Mouse (Mus musculus) liver, embryonic 16.5 days (tissue): ENCODE measurements around the gene Asphd2. TPM values are rescaled to one million over a fixed set of nuclear protein-coding genes. Genes with fewer than 3 reads are reported as not detected.

Source experiments
- ATAC-seq: fragments of 200-750 bp; cut with Nextera tagmentation; 2 replicates; pipeline ENCODE4 v1.8.0; 2017; ENCODE audit warnings: low read depth, mild to moderate bottlenecking, moderate number of reproducible peaks, moderate library complexity
- H3K27ac ChIP-seq: fragments of 300-500 bp; sonication (generic); 2 replicates; pipeline ENCODE4 v1.5.1; 2014; ENCODE audit warnings: mild to moderate bottlenecking, low read length
- H3K27me3 ChIP-seq: fragments of 300-500 bp; sonication (generic); 2 replicates; pipeline ENCODE4 v1.6.1; 2014; ENCODE audit warnings: low read depth, low read length, mixed read lengths; ENCODE audit not compliant: control insufficient read depth, insufficient read depth
- H3K36me3 ChIP-seq: fragments of 300-500 bp; sonication (generic); 2 replicates; pipeline ENCODE4 v1.6.1; 2014; ENCODE audit warnings: mild to moderate bottlenecking; ENCODE audit not compliant: control insufficient read depth, insufficient read depth
- H3K4me1 ChIP-seq: fragments of 300-500 bp; sonication (generic); 2 replicates; pipeline ENCODE4 v1.6.1; 2014; ENCODE audit warnings: low read depth, low read length, mixed read lengths; ENCODE audit not compliant: control insufficient read depth
- H3K4me2 ChIP-seq: fragments of 300-500 bp; sonication (generic); 2 replicates; pipeline ENCODE4 v1.6.1; 2014; ENCODE audit warnings: low read depth, low read length, mixed read lengths
- H3K4me3 ChIP-seq: fragments of 300-500 bp; sonication (generic); 2 replicates; pipeline ENCODE4 v1.5.1; 2014; ENCODE audit warnings: low read depth, mild to moderate bottlenecking, low read length
- H3K9ac ChIP-seq: fragments of 300-500 bp; sonication (generic); 2 replicates; pipeline ENCODE4 v1.6.1; 2014; ENCODE audit warnings: low read depth, low read length
- H3K9me3 ChIP-seq: fragments of 300-500 bp; sonication (generic); replicated peaks from 2 replicates; pipeline ENCODE4 v1.6.1; 2016; ENCODE audit warnings: low read length; ENCODE audit not compliant: control insufficient read depth
- WGBS: fragments of 180-500 bp; shearing (Covaris S2); extraction: QIAGEN DNeasy Blood & Tissue Kit; methylation state at CpG from one replicate; pipeline ENCODE4 v1.1.7; 2014; ENCODE audit not compliant: insufficient replicate concordance; 5-methylcytosine and 5-hydroxymethylcytosine counted together
- polyA plus RNA-seq: library from polyadenylated mRNA; unstranded; fragments of >200 nt; fragmentation: Nextera tagmentation; extraction: Ambion mirVana; gene quantifications from 2 replicates; pipeline ENCODE4 v1.2.1, GENCODE M21; 2015

Gene Asphd2
- polyA plus RNA-seq, 1 experiment from 2014 or later: not detected

- ATAC-seq: no peak; the same call in 1 of the 2 replicates
These were observed 39.2 kb downstream of the Asphd2 start for GRCm38 (mm10) chr5:112355493-112355892.

GRCm38 (mm10) chr5:112349169-112349568 is 45.5 kb downstream of the Asphd2 start:
- no peak for ATAC-seq
- Histone ChIP-seq H3K4me2 (no peak overlapping the region), H3K4me3 (no peak overlapping the region), H3K27me3 (no peaks in the 10 kb centered on the region), H3K4me1 (peaks cover 15% of the 10 kb centered on the region), H3K36me3 (no peaks in the 10 kb centered on the region; the same call in none of the 2 replicates), H3K27ac (no peak overlapping the region), H3K9me3 (no peaks in the 10 kb centered on the region), H3K9ac (no peak overlapping the region)
- WGBS: 79% methylated on average over 8 of the region's 8 CpGs

More at GRCm38 (mm10) chr5:112355493-112355892, 39.2 kb downstream of the Asphd2 start:
- H3K9me3 ChIP-seq: no peaks in the 10 kb centered on the region
- H3K27ac ChIP-seq: no peak overlapping the region; the same call in 1 of the 2 replicates
- no peak overlapping the region for H3K9ac ChIP-seq
- no peak overlapping the region for H3K4me3 ChIP-seq
- peaks cover 20% of the 10 kb centered on the region for H3K4me1 ChIP-seq
- 46% methylated on average over 6 of the region's 6 CpGs for WGBS
- no peaks in the 10 kb centered on the region; the same call in none of the 2 replicates for H3K36me3 ChIP-seq
- no peaks in the 10 kb centered on the region for H3K27me3 ChIP-seq
- no peak overlapping the region for H3K4me2 ChIP-seq

GRCm38 (mm10) chr5:112346211-112346965 is 48.3 kb downstream of the Asphd2 start:
- no peaks in the 10 kb centered on the region for H3K9me3 ChIP-seq
- 54% methylated on average over 16 of the region's 16 CpGs for WGBS
- H3K27ac ChIP-seq: no peak overlapping the region
- H3K9ac ChIP-seq: no peak overlapping the region
- H3K27me3 ChIP-seq: no peaks in the 10 kb centered on the region
- no peak overlapping the region for H3K4me3 ChIP-seq
- peaks cover 37% of the 10 kb centered on the region for H3K4me1 ChIP-seq
- H3K36me3 ChIP-seq: no peaks in the 10 kb centered on the region; the same call in none of the 2 replicates
- H3K4me2 ChIP-seq: no peak overlapping the region
- no peak for ATAC-seq

DNA sequence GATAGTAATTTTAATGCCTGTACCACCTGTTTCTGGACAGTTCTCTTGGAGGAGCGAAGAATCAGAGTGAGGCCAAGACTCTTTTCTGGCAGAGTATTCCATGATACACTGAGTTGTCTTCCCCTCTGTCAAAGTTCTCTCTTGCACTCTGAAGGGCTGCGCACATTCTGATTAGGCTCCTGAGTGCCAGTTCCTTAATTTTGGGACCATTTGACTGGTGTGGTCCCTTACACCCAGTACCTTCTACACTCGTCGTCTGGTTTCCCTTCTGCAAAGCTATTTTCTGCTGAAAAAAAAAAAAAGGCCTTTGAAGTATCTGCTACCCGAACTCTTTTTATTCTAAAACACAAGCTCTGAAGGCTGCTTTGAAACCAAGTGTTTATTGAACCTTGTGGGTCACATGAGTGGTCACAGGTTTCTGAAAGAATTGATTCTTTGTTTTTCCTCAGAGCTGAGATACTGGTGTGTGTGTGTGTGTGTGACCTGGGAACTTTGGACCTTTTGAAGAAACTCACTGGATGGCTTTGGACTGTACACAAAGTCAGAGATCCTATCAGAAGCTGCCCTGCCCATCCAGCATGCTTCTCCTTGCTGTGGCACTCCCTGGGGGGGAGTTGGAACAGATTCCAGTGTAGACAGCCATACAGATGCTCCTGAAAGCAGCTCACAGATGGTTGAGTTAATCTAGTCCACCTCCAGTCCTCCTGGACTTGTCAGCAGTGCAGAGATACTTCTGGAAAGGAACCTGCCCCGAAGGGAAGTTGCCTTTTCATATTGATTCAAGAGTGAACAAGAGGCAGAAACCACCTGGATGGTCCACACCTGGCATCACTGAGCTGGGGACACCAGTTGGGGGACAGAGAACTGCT is 50.3 kb downstream of the Asphd2 start:
- peak overlapping the region; percentile 41 for H3K27ac ChIP-seq
- no peak overlapping the region; the same call in 1 of the 2 replicates for H3K4me2 ChIP-seq
- no peaks in the 10 kb centered on the region for H3K9me3 ChIP-seq
- no peak overlapping the region for H3K9ac ChIP-seq
- no peaks in the 10 kb centered on the region; the same call in none of the 2 replicates for H3K36me3 ChIP-seq
- H3K4me3 ChIP-seq: no peak overlapping the region
- H3K4me1 ChIP-seq: peaks cover 37% of the 10 kb centered on the region
- ATAC-seq: peak; percentile 64
- WGBS: 58% methylated on average over 6 of the region's 6 CpGs
- H3K27me3 ChIP-seq: no peaks in the 10 kb centered on the region

- Histone ChIP-seq H3K36me3 (peaks cover 4% of the 10 kb centered on the region), H3K9ac (peak overlapping the region; percentile 80), H3K4me1 (peaks cover 37% of the 10 kb centered on the region), H3K27me3 (no peaks in the 10 kb centered on the region), H3K4me2 (peak overlapping the region; percentile 77), H3K4me3 (peak overlapping the region; percentile 92), H3K9me3 (no peaks in the 10 kb centered on the region), H3K27ac (peak overlapping the region; percentile 39)
- under 1% methylated on average over 21 of the region's 24 CpGs for WGBS
- ATAC-seq: peak; percentile 62
These were observed 51.5 kb downstream of the Asphd2 start for GRCm38 (mm10) chr5:112343205-112343595.

DNA sequence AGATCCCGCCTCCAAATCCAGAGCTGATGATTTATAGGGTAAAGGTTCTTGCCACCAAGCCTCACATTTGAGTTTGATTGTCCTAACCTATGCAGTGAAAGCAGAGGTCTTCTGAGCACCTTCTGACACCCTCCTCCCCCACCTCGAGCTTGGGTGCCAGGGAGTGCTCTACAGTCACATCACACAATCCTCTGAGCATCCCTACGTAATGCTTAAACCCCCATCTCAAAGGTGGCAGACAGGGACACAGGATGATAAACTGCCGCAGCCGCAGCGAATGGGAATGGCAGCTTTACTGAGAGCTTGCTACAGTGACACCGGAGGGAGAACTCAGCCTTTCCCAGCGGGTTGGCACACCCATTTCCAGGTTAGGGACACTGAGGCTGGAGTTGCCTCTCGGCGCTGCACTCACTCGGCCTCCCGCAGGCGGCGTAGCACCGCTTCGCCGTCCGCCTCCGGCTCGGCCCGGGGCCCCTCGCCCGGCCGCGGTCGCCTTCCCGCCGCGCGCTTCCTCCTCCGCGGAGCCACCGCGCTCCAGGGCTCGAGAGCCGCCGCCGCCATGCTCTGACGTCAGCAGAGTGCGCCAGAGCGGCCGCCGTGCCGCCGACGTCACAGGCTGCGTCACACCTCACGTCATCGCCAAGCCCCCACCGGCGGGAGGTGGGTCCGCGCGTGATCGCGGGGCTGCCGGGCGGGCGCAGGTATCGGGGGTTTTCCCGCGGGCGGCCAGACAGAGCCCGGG is 52.0 kb downstream of the Asphd2 start, which contains the start of the genes Srrd and Hps4:
Gene Srrd, minus strand, starts transcription at position 578 of the 742 bp plus-strand sequence.
Gene Hps4, plus strand, starts transcription at position 621 of the 742 bp plus-strand sequence.
- Histone ChIP-seq H3K4me1 (peaks cover 37% of the 10 kb centered on the region), H3K36me3 (peaks cover 9% of the 10 kb centered on the region), H3K4me3 (peak within 1 kb of the TSS; percentile 92), H3K9ac (peak within 1 kb of the TSS; percentile 80), H3K9me3 (no peaks in the 10 kb centered on the region), H3K27ac (peak within 1 kb of the TSS; percentile 39), H3K4me2 (peak within 1 kb of the TSS; percentile 77), H3K27me3 (no peaks in the 10 kb centered on the region)
- 3% methylated on average over 42 of the region's 64 CpGs for WGBS
- peak; percentile 73 for ATAC-seq

GRCm38 (mm10) chr5:112339215-112339614 is 55.5 kb downstream of the Asphd2 start:
- Histone ChIP-seq H3K9ac (no peak overlapping the region), H3K27ac (no peak overlapping the region), H3K4me3 (no peak overlapping the region), H3K9me3 (no peaks in the 10 kb centered on the region), H3K4me2 (no peak overlapping the region), H3K4me1 (peaks cover 23% of the 10 kb centered on the region), H3K27me3 (no peaks in the 10 kb centered on the region), H3K36me3 (peaks cover 43% of the 10 kb centered on the region)
- ATAC-seq: no peak
- 71% methylated on average over 7 of the region's 7 CpGs for WGBS

- ATAC-seq: no peak
- no peak overlapping the region for H3K9ac ChIP-seq
- H3K4me1 ChIP-seq: peaks cover 6% of the 10 kb centered on the region
- H3K27ac ChIP-seq: no peak overlapping the region
- peaks cover 65% of the 10 kb centered on the region for H3K36me3 ChIP-seq
- 84% methylated on average over 22 of the region's 22 CpGs for WGBS
- H3K9me3 ChIP-seq: no peaks in the 10 kb centered on the region
- no peaks in the 10 kb centered on the region for H3K27me3 ChIP-seq
- H3K4me2 ChIP-seq: no peak overlapping the region
- no peak overlapping the region for H3K4me3 ChIP-seq
These were observed 57.7 kb downstream of the Asphd2 start for GRCm38 (mm10) chr5:112337004-112337403.
